Mouse (Mus musculus) retina, postnatal 1 day (tissue): ENCODE results near the gene Foxr1.
"Not testable (repeated sequence)": the region's sequence is repeated elsewhere in the genome, so short reads cannot be mapped to it uniquely, and the experiment has no call there.

Experiments used
- DNase-seq: peaks from one replicate; pipeline ENCODE4 v3.0.0-alpha.2; 2012

The Foxr1 gene

DNA sequence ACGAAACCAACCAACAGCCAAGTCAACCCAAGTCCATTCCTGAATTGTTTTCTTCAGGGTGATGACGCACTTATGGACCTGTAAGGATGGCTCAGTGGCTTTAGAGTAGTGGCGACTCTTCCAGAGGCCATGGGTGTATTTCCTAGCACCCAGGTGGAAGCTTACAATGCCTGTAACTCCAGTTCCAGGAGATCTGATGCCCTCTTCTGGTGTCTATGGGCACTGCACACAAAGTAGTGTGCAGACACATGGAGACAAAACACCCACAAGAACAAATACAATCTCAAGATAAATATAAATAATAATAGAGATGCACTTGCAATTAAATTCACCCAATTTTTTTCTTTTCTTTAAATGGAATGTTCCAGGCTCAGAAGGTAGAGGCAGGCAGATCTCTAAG is 35.0 kb upstream of the Foxr1 start:
- DNase-seq: no peak

GRCm38 (mm10) chr9:44474327-44474726 is 33.4 kb upstream of the Foxr1 start:
- DNase-seq: no peak

GRCm38 (mm10) chr9:44473184-44473583 is 32.2 kb upstream of the Foxr1 start:
- peak; percentile 26 for DNase-seq

DNA sequence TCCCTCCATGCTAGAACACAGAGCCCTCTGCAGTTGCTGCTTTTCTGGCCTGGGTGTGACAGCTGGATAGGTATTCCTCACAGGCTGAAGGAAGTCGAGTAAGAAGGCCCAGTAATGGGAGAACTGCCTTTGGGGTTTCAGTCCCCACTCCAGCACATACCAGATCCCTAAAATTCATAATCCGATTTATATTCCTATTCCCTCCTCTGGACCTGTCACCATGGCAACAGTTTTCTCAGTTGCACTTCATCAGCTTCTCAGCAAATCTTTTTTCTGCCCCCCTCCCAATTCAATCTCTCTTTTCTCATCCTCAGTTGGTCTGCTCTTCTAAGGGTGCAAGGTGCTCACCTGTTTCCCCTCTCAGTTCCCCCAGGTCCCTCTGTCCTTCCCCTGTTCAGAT is 27.9 kb upstream of the Foxr1 start:
- DNase-seq: no peak

DNA sequence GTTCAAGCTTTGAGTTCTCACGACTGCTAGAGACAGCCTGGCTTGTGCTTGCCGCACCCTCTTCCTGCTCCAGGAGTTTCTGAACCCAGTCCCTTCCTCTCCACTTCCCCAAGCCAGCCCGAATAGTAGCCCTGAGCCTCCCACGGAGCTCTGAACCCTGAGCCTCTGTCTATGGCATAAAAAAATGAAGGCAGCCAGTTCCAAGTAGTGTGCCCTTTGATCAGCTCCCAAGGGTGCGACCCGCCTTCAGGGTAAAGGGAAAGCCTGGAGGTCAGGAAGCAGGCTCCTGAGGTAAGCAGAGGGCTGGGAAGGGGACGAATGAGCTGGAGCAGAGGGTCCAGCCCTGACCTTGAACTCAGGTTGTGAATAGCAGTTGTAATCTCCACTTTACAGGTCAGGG is 27.3 kb upstream of the Foxr1 start:
- DNase-seq: no peak

- DNase-seq: no peak
These were observed 21.0 kb upstream of the Foxr1 start for GRCm38 (mm10) chr9:44461950-44462349.

GRCm38 (mm10) chr9:44457035-44457742 is 16.3 kb upstream of the Foxr1 start:
- peak; percentile 100 for DNase-seq

DNA sequence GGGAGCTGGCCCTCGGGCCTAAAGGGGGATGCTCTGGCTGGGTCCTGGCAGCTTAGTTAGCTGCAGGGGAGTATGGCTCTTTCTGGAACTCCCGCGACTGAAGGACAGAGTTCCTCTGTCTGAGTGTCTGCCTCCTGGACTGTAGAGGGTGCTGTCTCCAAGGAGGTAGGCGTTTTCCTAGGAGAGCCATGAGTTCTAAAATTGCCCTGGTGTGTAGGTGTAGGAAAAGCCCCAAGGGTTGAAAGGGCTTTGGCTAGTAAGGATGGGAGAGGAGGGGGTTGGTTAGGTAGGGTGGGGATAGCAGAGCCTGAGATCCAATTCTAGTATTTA is 13.9 kb upstream of the Foxr1 start, which contains the start of gene Upk2:
TSS of gene Upk2 (minus strand) at position 86 of the 330 bp plus-strand sequence.
- DNase-seq: no peak

GRCm38 (mm10) chr9:44454132-44454890 is 13.4 kb upstream of the Foxr1 start:
- peak; percentile 89 for DNase-seq

GRCm38 (mm10) chr9:44450387-44450786 is 9.5 kb upstream of the Foxr1 start:
- DNase-seq: peak; percentile 26

DNA sequence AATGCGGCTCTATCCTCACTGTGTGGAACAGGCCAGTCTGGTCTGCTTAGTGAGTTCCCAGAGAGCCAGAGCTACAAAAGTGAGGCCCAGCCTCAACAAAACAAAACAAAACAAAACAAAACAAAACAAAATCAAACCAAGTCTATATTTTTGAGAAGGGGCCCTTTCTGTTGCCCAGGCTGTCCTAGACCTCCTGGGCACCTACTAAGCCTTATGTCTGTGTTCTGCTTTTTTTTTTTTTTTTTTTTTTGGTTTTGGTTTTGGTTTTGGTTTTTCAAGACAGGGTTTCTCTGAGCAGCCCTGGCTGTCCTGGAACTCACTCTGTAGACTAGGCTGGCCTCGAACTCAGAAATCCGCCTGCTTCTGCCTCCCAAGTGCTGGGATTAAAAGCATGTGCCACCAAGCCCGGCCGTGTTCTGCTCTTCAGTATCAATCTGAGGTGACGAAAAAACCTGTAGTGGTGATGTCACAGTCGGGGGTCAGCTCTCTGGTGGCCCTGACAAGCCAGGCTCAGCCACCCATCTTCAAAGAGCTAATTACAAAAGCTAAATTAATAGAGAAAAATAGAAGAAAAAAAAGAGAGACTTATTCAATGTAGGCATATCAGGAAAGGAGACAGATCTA is 3.6 kb upstream of the Foxr1 start:
- DNase-seq: not testable (repeated sequence)

DNA sequence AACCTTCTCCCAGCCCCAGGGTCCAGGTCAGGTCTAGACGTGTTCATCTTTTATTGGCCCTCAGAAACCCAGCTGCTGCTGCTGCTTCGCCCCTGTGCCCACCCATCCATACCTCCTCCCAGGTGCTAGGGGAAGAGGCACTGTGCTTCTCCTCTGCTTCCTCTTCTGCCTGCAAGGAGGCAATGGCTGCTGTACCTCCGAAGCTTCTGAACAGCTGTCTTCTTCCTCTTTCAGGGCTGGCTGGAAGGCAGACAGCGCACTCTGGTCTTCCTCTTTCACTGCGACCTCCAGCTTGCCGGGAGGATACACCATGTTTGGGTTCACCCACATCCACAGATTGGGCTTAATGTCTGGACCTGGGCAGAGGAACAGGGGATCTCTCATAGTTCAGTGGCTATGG is 5.2 kb downstream of the Foxr1 start:
- no peak for DNase-seq

- no peak for DNase-seq
These were observed 8.3 kb downstream of the Foxr1 start for GRCm38 (mm10) chr9:44432577-44433185.

- DNase-seq: no peak
These were observed 17.4 kb downstream of the Foxr1 start for GRCm38 (mm10) chr9:44423576-44423975.

GRCm38 (mm10) chr9:44420280-44420898 is 20.5 kb downstream of the Foxr1 start:
- no peak for DNase-seq

DNA sequence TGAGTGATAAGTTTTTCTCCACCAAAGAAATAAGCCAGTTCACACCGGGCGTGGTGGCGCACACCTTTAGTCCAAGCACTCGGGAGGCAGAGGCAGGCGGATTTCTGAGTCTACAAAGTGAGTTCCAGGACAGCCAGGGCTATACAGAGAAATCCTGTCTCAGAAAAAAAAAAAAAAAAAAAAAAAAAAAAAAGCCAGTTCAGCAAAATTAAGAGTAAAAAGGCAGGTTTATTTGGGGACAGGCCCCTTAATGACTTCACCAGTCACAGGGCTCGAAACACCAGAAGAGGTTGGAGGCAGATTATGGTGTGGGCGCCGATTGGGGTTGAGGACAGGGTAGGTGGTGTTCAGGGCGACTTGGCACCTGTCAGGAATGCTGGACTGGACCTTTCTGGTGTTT is 21.2 kb downstream of the Foxr1 start:
- DNase-seq: not testable (repeated sequence)

DNA sequence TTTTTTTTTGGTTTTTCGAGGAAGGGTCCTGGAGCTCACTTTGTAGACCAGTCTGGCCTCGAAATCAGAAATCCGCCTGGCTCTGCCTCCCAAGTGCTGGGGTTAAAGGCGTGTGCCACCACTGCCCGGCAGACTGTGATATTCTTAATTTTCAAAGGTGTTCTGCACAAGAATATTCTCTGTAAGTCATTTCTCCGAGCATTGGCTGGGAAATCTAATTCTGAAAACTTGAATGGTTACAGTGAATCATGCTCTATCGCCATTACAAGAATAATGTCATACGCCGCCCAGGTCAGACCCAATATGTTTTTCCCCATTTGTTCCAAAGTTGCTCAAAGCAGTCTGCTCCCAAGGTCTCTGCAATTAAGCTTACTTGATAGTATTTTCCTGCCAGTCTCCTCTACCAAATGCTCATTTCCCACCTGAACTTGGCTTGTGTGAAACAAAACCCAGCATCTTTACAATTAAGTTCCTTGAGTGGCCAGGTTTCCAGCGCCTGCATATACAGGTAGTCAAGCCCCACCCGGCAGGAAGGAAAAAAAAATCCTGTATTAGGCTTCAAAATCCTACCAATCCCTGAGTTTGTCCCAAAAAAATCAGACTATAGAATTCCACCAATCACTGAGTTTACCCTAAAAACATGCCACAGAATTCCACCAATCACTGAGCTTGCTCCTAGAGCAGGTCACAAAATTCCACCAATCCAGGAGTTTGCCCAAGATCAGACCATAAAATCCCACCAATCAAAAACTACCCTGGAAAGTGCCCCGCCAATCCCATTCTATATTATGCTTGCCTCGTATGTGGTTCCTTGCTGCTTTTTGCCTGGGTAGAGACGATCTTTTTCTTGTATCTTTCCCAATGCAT is 22.2 kb downstream of the Foxr1 start, which contains the start of gene Ccdc84:
TSS of gene Ccdc84 (minus strand) at position 51 of the 867 bp plus-strand sequence.
- DNase-seq: peak; percentile 44

DNA sequence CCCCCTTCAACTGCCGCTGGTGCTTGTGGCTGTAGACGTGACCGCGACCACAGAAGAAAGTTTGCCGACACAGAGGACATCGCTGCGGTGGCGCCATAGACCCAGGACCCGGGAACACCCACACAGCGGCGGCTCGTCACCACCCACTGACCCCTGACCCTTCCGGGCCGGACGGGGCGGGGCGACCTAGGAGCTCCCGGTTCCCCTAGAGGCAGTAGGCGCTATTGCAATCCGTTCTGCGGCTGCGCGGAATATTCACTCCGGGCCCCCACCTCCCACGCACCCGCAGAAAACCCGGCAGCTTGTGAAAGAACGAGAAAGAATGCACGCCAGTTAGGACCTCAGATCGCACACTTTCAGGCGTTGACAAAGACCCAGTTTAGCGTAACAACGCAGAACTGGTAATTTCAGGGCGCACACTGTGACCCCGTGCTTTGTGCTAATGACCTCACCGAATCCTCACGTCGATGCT is 23.0 kb downstream of the Foxr1 start:
- DNase-seq: peak; percentile 96

DNA sequence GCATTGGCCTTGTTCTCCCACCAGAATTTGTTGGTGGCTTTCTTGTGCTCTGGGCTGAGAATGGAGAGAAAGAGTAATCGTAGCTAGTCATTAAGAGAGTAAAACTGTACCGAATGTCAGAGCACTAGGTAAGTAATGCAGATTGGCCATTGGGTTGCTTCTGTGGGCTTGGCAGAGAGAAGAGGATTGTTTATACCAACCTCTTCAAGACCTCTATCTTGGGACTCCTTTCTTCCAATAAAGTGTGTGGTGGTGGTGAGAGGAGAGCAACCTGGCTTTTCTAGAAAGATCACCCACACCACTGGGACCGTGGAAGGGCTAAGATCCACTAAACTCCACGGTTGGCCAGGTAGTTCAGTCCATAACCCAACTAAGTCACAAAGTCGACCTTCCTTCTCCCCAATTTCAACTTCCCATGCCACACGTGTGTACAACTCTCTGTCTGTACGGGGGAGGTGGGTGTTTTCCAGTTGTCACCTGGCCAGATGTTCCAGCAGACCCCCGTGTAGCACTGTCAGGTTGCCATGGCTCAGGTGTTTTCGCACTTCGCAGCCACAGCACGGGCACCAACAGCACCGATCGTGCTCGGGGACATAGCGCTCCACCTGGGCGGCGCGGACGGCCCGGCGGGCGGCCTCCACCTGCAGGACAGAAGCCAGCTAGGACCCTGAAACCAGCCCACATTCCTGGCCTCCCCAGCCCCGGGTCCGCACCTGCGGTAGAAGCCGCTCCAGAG is 23.6 kb downstream of the Foxr1 start:
- no peak for DNase-seq

- no peak for DNase-seq
These were observed 28.2 kb downstream of the Foxr1 start for GRCm38 (mm10) chr9:44412781-44413180.

- DNase-seq: no peak
These were observed 28.6 kb downstream of the Foxr1 start for GRCm38 (mm10) chr9:44412306-44412705.
